Mouse (Mus musculus): ENCODE measurements around the gene Ltbp1. TPM values are rescaled to one million over a fixed set of nuclear protein-coding genes. Genes with fewer than 3 reads are reported as not detected.

The Ltbp1 gene
- polyA plus RNA-seq, 1 experiment from 2014 or later, result 7.3 TPM

- Histone ChIP-seq H3K4me2 (ENCODE audit: low read depth) (no peak overlapping the region), H3K4me3 (ENCODE audit: low read depth, low read length) (no peak overlapping the region), H3K27me3 (ENCODE audit: control insufficient read depth, insufficient read depth, low read length) (no peaks in the 10 kb centered on the region), H3K36me3 (ENCODE audit: control insufficient read depth, insufficient read depth, low read length) (no peaks in the 10 kb centered on the region), H3K9me3 (ENCODE audit: control insufficient read depth, low read length) (no peaks in the 10 kb centered on the region), H3K27ac (ENCODE audit: low read depth, low read length) (no peak overlapping the region), H3K9ac (ENCODE audit: low read length) (no peak overlapping the region), H3K4me1 (ENCODE audit: control insufficient read depth, insufficient read depth, low read length) (no peaks in the 10 kb centered on the region)
- DNase-seq (ENCODE audit: low spot score) (no peak), ATAC-seq (ENCODE audit: insufficient read depth, low FRiP score, low TSS enrichment) (no peak)
- 93% methylated on average over 21 of the region's 21 CpGs for WGBS
Observed at GRCm38 (mm10) chr17:75033872-75034615, 28.7 kb downstream of the Ltbp1 start.

DNA sequence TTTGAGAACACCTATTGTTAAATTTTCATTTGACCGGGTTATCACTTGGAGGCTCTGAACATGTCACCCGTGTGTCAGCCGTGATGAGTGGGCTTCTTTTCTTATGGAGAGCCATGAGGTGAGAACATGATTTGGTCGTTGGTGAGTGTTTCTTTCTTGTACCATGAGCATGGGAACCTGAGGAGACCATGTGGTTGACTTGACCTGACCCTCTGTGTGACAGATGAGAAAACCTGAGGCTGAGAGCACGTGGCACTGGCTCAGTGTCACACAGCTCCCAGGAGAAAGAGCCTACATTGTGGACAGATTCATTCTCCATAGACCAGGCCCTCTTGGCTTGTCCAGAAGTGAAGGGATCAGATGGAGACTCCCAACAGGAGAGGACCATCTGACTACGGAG is 31.5 kb downstream of the Ltbp1 start:
- H3K4me1 ChIP-seq (ENCODE audit: control insufficient read depth, insufficient read depth, low read length), result no peaks in the 10 kb centered on the region
- DNase-seq (ENCODE audit: low spot score), result no peak
- H3K9me3 ChIP-seq (ENCODE audit: control insufficient read depth, low read length), result no peaks in the 10 kb centered on the region
- H3K4me2 ChIP-seq (ENCODE audit: low read depth), result no peak overlapping the region
- no peaks in the 10 kb centered on the region for H3K36me3 ChIP-seq (ENCODE audit: control insufficient read depth, insufficient read depth, low read length)
- no peak overlapping the region for H3K27ac ChIP-seq (ENCODE audit: low read depth, low read length)
- no peak overlapping the region for H3K4me3 ChIP-seq (ENCODE audit: low read depth, low read length)
- H3K9ac ChIP-seq (ENCODE audit: low read length), result no peak overlapping the region
- no peaks in the 10 kb centered on the region for H3K27me3 ChIP-seq (ENCODE audit: control insufficient read depth, insufficient read depth, low read length)
- no peak for ATAC-seq (ENCODE audit: insufficient read depth, low FRiP score, low TSS enrichment)
- WGBS, result 79% methylated on average over 6 of the region's 6 CpGs

- ATAC-seq (ENCODE audit: insufficient read depth, low FRiP score, low TSS enrichment) (no peak), DNase-seq (ENCODE audit: low spot score) (no peak)
- Histone ChIP-seq H3K9me3 (ENCODE audit: control insufficient read depth, low read length) (no peaks in the 10 kb centered on the region), H3K27me3 (ENCODE audit: control insufficient read depth, insufficient read depth, low read length) (no peaks in the 10 kb centered on the region), H3K9ac (ENCODE audit: low read length) (no peak overlapping the region), H3K27ac (ENCODE audit: low read depth, low read length) (no peak overlapping the region), H3K36me3 (ENCODE audit: control insufficient read depth, insufficient read depth, low read length) (no peaks in the 10 kb centered on the region), H3K4me2 (ENCODE audit: low read depth) (no peak overlapping the region), H3K4me1 (ENCODE audit: control insufficient read depth, insufficient read depth, low read length) (no peaks in the 10 kb centered on the region), H3K4me3 (ENCODE audit: low read depth, low read length) (no peak overlapping the region)
- 70% methylated on average over 4 of the region's 4 CpGs for WGBS
Observed at GRCm38 (mm10) chr17:75039017-75039416, 33.6 kb downstream of the Ltbp1 start.

DNA sequence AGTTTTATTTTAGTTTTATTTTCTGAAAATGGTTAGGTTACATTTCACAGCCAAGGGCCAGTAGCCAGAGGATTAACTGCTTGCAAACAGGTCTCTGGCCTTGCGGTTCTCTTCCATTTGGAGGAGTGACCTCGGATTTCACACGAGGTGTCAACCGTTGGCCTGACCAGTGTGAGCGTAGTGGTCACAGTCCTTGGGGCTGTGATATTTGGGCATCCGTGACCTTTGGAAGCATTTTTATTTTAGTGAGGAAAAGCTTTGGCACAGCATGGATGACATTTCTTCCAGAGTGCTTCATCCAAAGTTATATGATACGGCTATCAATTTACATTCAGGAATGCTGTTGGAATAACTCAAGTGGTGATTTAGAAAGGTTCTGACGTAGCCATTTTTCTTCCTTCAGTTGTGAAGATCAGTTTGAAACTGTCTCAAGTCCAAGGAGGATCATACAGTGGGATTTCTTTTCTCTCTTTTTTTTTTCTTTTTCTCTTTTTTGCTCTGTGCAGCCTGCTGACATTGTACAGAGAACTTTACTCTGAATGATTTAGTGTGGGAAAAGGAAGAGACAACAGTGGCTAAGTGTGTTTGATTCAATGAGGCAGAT is 44.1 kb downstream of the Ltbp1 start:
- no peak for DNase-seq (ENCODE audit: low spot score)
- 76% methylated on average over 8 of the region's 8 CpGs for WGBS
- Histone ChIP-seq H3K36me3 (ENCODE audit: control insufficient read depth, insufficient read depth, low read length) (no peaks in the 10 kb centered on the region), H3K4me2 (ENCODE audit: low read depth) (no peak overlapping the region), H3K4me1 (ENCODE audit: control insufficient read depth, insufficient read depth, low read length) (no peaks in the 10 kb centered on the region), H3K4me3 (ENCODE audit: low read depth, low read length) (no peak overlapping the region), H3K9ac (ENCODE audit: low read length) (no peak overlapping the region), H3K27me3 (ENCODE audit: control insufficient read depth, insufficient read depth, low read length) (no peaks in the 10 kb centered on the region), H3K9me3 (ENCODE audit: control insufficient read depth, low read length) (no peaks in the 10 kb centered on the region), H3K27ac (ENCODE audit: low read depth, low read length) (no peak overlapping the region)
- ATAC-seq (ENCODE audit: insufficient read depth, low FRiP score, low TSS enrichment), result no peak

- H3K9ac ChIP-seq (ENCODE audit: low read length), result no peak overlapping the region
- no peak overlapping the region for H3K4me2 ChIP-seq (ENCODE audit: low read depth)
- no peak overlapping the region for H3K27ac ChIP-seq (ENCODE audit: low read depth, low read length)
- WGBS, result 88% methylated on average over 8 of the region's 8 CpGs
- no peak overlapping the region for H3K4me3 ChIP-seq (ENCODE audit: low read depth, low read length)
- no peak for DNase-seq (ENCODE audit: low spot score)
- no peaks in the 10 kb centered on the region for H3K36me3 ChIP-seq (ENCODE audit: control insufficient read depth, insufficient read depth, low read length)
- ATAC-seq (ENCODE audit: insufficient read depth, low FRiP score, low TSS enrichment), result no peak
- H3K4me1 ChIP-seq (ENCODE audit: control insufficient read depth, insufficient read depth, low read length), result no peaks in the 10 kb centered on the region
- H3K9me3 ChIP-seq (ENCODE audit: control insufficient read depth, low read length), result no peaks in the 10 kb centered on the region
- H3K27me3 ChIP-seq (ENCODE audit: control insufficient read depth, insufficient read depth, low read length), result no peaks in the 10 kb centered on the region
Observed at GRCm38 (mm10) chr17:75051440-75051925, 46.1 kb downstream of the Ltbp1 start.

GRCm38 (mm10) chr17:75055235-75055634 is 49.9 kb downstream of the Ltbp1 start:
- DNase-seq (ENCODE audit: low spot score) (no peak), ATAC-seq (ENCODE audit: insufficient read depth, low FRiP score, low TSS enrichment) (no peak)
- Histone ChIP-seq H3K36me3 (ENCODE audit: control insufficient read depth, insufficient read depth, low read length) (no peaks in the 10 kb centered on the region), H3K27ac (ENCODE audit: low read depth, low read length) (no peak overlapping the region), H3K4me1 (ENCODE audit: control insufficient read depth, insufficient read depth, low read length) (no peaks in the 10 kb centered on the region), H3K9me3 (ENCODE audit: control insufficient read depth, low read length) (no peaks in the 10 kb centered on the region), H3K9ac (ENCODE audit: low read length) (no peak overlapping the region), H3K4me2 (ENCODE audit: low read depth) (no peak overlapping the region), H3K4me3 (ENCODE audit: low read depth, low read length) (no peak overlapping the region), H3K27me3 (ENCODE audit: control insufficient read depth, insufficient read depth, low read length) (no peaks in the 10 kb centered on the region)
- WGBS, result 87% methylated on average over 5 of the region's 5 CpGs

GRCm38 (mm10) chr17:75055961-75056360 is 50.6 kb downstream of the Ltbp1 start:
- Histone ChIP-seq H3K27ac (ENCODE audit: low read depth, low read length) (no peak overlapping the region), H3K27me3 (ENCODE audit: control insufficient read depth, insufficient read depth, low read length) (no peaks in the 10 kb centered on the region)

DNA sequence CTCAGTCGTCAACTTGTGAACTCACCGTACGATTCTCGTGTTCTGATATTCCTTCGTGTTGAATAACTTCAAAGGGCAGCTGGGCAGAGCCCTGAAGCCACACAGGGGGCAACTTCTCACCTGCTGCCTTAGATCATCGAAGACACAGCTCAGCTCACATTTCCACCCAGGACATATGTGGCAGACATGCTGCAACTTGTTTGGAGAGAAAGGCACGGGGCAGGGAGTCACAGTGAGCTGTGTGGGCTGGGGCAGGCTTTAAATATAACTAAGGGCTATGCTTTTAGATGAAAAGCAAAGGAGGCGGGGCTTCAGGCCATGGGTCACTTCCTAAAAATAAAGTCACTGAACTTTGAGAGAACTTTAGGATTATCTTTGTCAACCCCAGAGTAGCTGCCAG is 51.3 kb downstream of the Ltbp1 start:
- H3K4me1 ChIP-seq (ENCODE audit: control insufficient read depth, insufficient read depth, low read length), result no peaks in the 10 kb centered on the region

More at GRCm38 (mm10) chr17:75055961-75056360, 50.6 kb downstream of the Ltbp1 start:
- Histone ChIP-seq H3K9ac (ENCODE audit: low read length) (no peak overlapping the region), H3K4me2 (ENCODE audit: low read depth) (no peak overlapping the region), H3K36me3 (ENCODE audit: control insufficient read depth, insufficient read depth, low read length) (no peaks in the 10 kb centered on the region), H3K9me3 (ENCODE audit: control insufficient read depth, low read length) (no peaks in the 10 kb centered on the region), H3K4me3 (ENCODE audit: low read depth, low read length) (no peak overlapping the region), H3K4me1 (ENCODE audit: control insufficient read depth, insufficient read depth, low read length) (no peaks in the 10 kb centered on the region)
- WGBS, result 90% methylated on average over 6 of the region's 6 CpGs
- DNase-seq (ENCODE audit: low spot score) (no peak), ATAC-seq (ENCODE audit: insufficient read depth, low FRiP score, low TSS enrichment) (no peak)

DNA sequence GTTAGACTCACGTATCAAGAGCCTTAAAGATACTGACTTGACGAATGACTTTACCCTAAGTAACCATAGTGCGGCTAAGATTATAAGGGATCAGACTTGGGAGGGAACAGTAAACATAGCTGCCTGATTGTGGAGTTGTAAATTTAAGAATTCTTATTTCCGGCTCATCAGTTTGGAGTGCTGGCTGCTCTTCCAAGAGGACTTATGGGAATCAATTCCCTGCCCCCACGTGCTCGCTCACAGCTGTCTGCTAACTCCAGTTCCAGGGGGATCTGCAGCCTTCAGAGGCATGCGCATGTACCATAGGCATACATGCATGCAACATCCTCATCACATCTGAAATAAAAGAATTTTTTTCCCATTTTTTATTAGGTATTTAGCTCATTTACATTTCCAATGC is 61.0 kb downstream of the Ltbp1 start:
- Histone ChIP-seq H3K36me3 (ENCODE audit: control insufficient read depth, insufficient read depth, low read length) (no peaks in the 10 kb centered on the region), H3K9me3 (ENCODE audit: control insufficient read depth, low read length) (no peaks in the 10 kb centered on the region), H3K4me1 (ENCODE audit: control insufficient read depth, insufficient read depth, low read length) (peaks cover 4% of the 10 kb centered on the region; the same call in 1 of the 2 replicates), H3K9ac (ENCODE audit: low read length) (no peak overlapping the region), H3K27ac (ENCODE audit: low read depth, low read length) (no peak overlapping the region), H3K27me3 (ENCODE audit: control insufficient read depth, insufficient read depth, low read length) (no peaks in the 10 kb centered on the region), H3K4me3 (ENCODE audit: low read depth, low read length) (no peak overlapping the region), H3K4me2 (ENCODE audit: low read depth) (no peak overlapping the region)
- WGBS, result 89% methylated on average over 7 of the region's 7 CpGs
- ATAC-seq (ENCODE audit: insufficient read depth, low FRiP score, low TSS enrichment) (no peak), DNase-seq (ENCODE audit: low spot score) (no peak)

More for the DNA sequence above, 51.3 kb downstream of the Ltbp1 start:
- Histone ChIP-seq H3K27me3 (ENCODE audit: control insufficient read depth, insufficient read depth, low read length) (no peaks in the 10 kb centered on the region), H3K27ac (ENCODE audit: low read depth, low read length) (no peak overlapping the region), H3K9me3 (ENCODE audit: control insufficient read depth, low read length) (no peaks in the 10 kb centered on the region), H3K4me2 (ENCODE audit: low read depth) (no peak overlapping the region), H3K36me3 (ENCODE audit: control insufficient read depth, insufficient read depth, low read length) (no peaks in the 10 kb centered on the region), H3K4me3 (ENCODE audit: low read depth, low read length) (no peak overlapping the region), H3K9ac (ENCODE audit: low read length) (no peak overlapping the region)
- no peak for ATAC-seq (ENCODE audit: insufficient read depth, low FRiP score, low TSS enrichment)
- DNase-seq (ENCODE audit: low spot score), result no peak
- WGBS, result 48% methylated on average over 8 of the region's 8 CpGs
